Mouse (Mus musculus) T-helper 2 cell (primary cell): ENCODE results near the gene Ptpn21.

ENCODE experiments used
- in situ Hi-C: fragments of 300-600 bp; cut with MboI, MseI; formaldehyde crosslinking; loops from one replicate; pipeline ENCODE4 v1.15.1; 2025; ENCODE audit warnings: high pct_unique_total_duplicates

The Ptpn21 gene

GRCm38 (mm10) chr12:98736951-98737800 lies at the start of gene Ptpn21:
Gene Ptpn21 (minus strand): TSS chr12:98737405.
- in situ Hi-C loops, result loop anchor here (25.0 kb wide), 1 partner anchor 475 kb away; the partner anchor contains the start of genes Galc and Gpr65

- in situ Hi-C loops, result no loop called here
Observed at GRCm38 (mm10) chr12:98784251-98784650, 47.0 kb upstream of the Ptpn21 start.

- in situ Hi-C loops, result no loop called here
Observed at GRCm38 (mm10) chr12:98779148-98779547, 41.9 kb upstream of the Ptpn21 start.

- in situ Hi-C loops, result no loop called here
Observed at GRCm38 (mm10) chr12:98777509-98777908, 40.3 kb upstream of the Ptpn21 start.

GRCm38 (mm10) chr12:98766241-98766640 lies 29.0 kb upstream of the Ptpn21 start:
- in situ Hi-C loops, result no loop called here

GRCm38 (mm10) chr12:98759700-98760099 lies 22.5 kb upstream of the Ptpn21 start:
- in situ Hi-C loops, result no loop called here

GRCm38 (mm10) chr12:98757636-98758035 lies 20.4 kb upstream of the Ptpn21 start:
- in situ Hi-C loops, result no loop called here

GRCm38 (mm10) chr12:98747380-98747753 lies 10.2 kb upstream of the Ptpn21 start:
- in situ Hi-C loops, result loop anchor here (25.0 kb wide), 1 partner anchor 485 kb away; the partner anchor contains the start of genes Galc and Gpr65

- in situ Hi-C loops, result loop anchor here (25.0 kb wide), 1 partner anchor 485 kb away; the partner anchor contains the start of genes Galc and Gpr65
Observed at GRCm38 (mm10) chr12:98746746-98747379, 9.7 kb upstream of the Ptpn21 start, which contains the start of gene Zc3h14. Gene Zc3h14 (plus strand): TSS chr12:98746964.

GRCm38 (mm10) chr12:98746131-98746530 lies 8.9 kb upstream of the Ptpn21 start:
- in situ Hi-C loops, result loop anchor here (25.0 kb wide), 1 partner anchor 484 kb away; the partner anchor contains the start of genes Galc and Gpr65

- in situ Hi-C loops, result loop anchor here (25.0 kb wide), 1 partner anchor 483 kb away; the partner anchor contains the start of genes Galc and Gpr65
Observed at GRCm38 (mm10) chr12:98745626-98746025, 8.4 kb upstream of the Ptpn21 start.

GRCm38 (mm10) chr12:98741011-98741501 lies 3.9 kb upstream of the Ptpn21 start:
- in situ Hi-C loops, result loop anchor here (25.0 kb wide), 1 partner anchor 479 kb away; the partner anchor contains the start of genes Galc and Gpr65

- in situ Hi-C loops, result loop anchor here (25.0 kb wide), 1 partner anchor 476 kb away; the partner anchor contains the start of genes Galc and Gpr65
Observed at GRCm38 (mm10) chr12:98737801-98738350, 671 bp upstream of the Ptpn21 start.

GRCm38 (mm10) chr12:98734880-98735801 lies 2.1 kb downstream of the Ptpn21 start:
- in situ Hi-C loops, result loop anchor here (5.0 to 25.0 kb wide), 2 partner anchors 103 to 473 kb away; partner anchors contain the start of genes Galc and Gpr65

- in situ Hi-C loops, result loop anchor here (5.0 to 25.0 kb wide), 2 partner anchors 102 to 472 kb away; partner anchors contain the start of genes Galc and Gpr65
Observed at GRCm38 (mm10) chr12:98734246-98734879, 2.8 kb downstream of the Ptpn21 start.

- in situ Hi-C loops, result loop anchor here (5.0 to 25.0 kb wide), 2 partner anchors 101 to 471 kb away; partner anchors contain the start of genes Galc and Gpr65
Observed at GRCm38 (mm10) chr12:98733776-98734175, 3.4 kb downstream of the Ptpn21 start.

- in situ Hi-C loops, result loop anchor here (5.0 to 25.0 kb wide), 2 partner anchors 101 to 471 kb away; partner anchors contain the start of genes Galc and Gpr65
Observed at GRCm38 (mm10) chr12:98733165-98733564, 4.0 kb downstream of the Ptpn21 start.

GRCm38 (mm10) chr12:98730682-98731081 lies 6.5 kb downstream of the Ptpn21 start:
- in situ Hi-C loops, result loop anchor here (5.0 to 25.0 kb wide), 2 partner anchors 98 to 468 kb away; partner anchors contain the start of genes Galc and Gpr65

GRCm38 (mm10) chr12:98727186-98727585 lies 10.0 kb downstream of the Ptpn21 start:
- in situ Hi-C loops, result loop anchor here (25.0 kb wide), 1 partner anchor 465 kb away; the partner anchor contains the start of genes Galc and Gpr65
